Mouse (Mus musculus): ENCODE measurements around the gene Abcg5. TPM values are rescaled to one million over a fixed set of nuclear protein-coding genes. Genes with fewer than 3 reads are reported as not detected.
A peak's percentile ranks its signal among the peaks of the same experiment; 100 is the strongest.

Gene Abcg5
- polyA plus RNA-seq, 1 experiment from 2014 or later = 4.2 TPM

DNA sequence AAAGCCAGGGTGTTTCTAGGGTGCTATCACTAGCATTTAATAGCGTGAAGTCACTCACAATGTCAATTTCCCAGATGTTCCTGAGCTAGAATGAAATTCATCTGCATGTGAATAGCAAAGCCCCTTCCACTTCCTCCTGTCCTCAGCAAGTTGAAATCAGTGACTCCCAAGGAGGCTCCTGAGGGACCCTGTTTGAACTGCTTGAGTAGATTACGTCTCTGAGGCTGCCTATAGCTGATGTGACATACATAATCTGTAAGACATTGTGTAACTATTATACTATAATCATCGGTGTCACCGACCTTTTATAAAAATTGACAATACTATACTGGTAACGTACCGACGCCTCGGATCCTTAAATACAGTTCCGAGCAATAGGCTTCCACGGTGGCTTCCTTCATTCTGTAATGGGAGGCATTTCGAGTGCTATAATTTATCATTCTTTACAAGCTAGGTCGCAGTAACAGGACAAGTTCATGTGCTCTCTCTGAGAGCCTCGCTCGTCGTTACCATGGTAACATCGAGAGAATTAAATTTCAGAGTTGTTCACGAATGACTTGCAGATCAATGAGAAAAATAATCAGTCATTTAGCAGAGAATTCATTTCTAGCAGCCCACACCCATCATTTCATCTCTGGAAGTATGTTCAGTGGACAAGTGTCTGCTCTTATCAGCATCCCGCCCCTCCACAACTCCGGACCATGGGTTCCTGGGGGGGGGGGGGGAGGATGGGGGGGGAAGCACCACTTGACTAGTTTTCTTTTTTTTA lies 26.0 kb downstream of the Abcg5 start:
- Histone ChIP-seq H3K27me3 (no peaks in the 10 kb centered on the region), H3K4me1 (peaks cover 13% of the 10 kb centered on the region), H3K4me2 (no peak overlapping the region), H3K9ac (no peak overlapping the region), H3K36me3 (replicated peaks) (no peaks in the 10 kb centered on the region), H3K9me3 (no peaks in the 10 kb centered on the region), H3K27ac (0 out of 2 replicates have a peak overlapping the region, but pooled peaks have one; percentile 31), H3K4me3 (replicated peaks) (no peak overlapping the region)
- no peak; the same call in 1 of the 2 replicates for ATAC-seq (ENCODE audit: low FRiP score)
- 72% methylated on average over 19 of the region's 19 CpGs for WGBS

DNA sequence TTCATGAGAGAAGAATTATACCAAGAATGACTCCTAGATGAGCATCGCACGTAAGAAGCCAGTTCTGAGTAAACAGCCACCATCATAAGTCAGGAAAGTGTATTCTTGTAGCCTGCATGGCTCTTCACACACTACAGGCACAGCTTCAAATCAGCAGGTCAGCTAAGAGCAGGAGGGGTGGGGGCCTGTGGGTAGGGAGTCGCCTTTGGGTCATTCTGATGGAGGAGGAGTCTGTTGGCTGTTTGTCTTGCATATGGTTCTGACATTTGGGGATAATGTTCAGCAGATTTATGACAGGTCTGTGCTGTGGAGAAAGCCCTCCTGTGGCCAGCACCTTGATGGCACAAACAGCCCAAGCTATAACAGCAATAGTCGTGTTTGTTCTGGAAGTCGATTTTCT lies 26.6 kb downstream of the Abcg5 start:
- 74% methylated on average over 5 of the region's 5 CpGs for WGBS
- Histone ChIP-seq H3K4me3 (replicated peaks) (no peak overlapping the region), H3K9me3 (no peaks in the 10 kb centered on the region), H3K9ac (no peak overlapping the region), H3K4me1 (peaks cover 13% of the 10 kb centered on the region), H3K4me2 (no peak overlapping the region), H3K27ac (0 out of 2 replicates have a peak overlapping the region, but pooled peaks have one; percentile 31), H3K36me3 (replicated peaks) (no peaks in the 10 kb centered on the region), H3K27me3 (no peaks in the 10 kb centered on the region)
- ATAC-seq (ENCODE audit: low FRiP score) = no peak

- ATAC-seq (ENCODE audit: low FRiP score) = no peak
- Histone ChIP-seq H3K9ac (no peak overlapping the region), H3K27me3 (no peaks in the 10 kb centered on the region), H3K4me1 (peaks cover 13% of the 10 kb centered on the region), H3K4me3 (replicated peaks) (no peak overlapping the region), H3K27ac (no peak overlapping the region), H3K9me3 (no peaks in the 10 kb centered on the region), H3K4me2 (no peak overlapping the region), H3K36me3 (replicated peaks) (no peaks in the 10 kb centered on the region)
- WGBS = 90% methylated on average over 9 of the region's 9 CpGs
Measured at GRCm38 (mm10) chr17:84653544-84653943, 29.3 kb downstream of the Abcg5 start.

DNA sequence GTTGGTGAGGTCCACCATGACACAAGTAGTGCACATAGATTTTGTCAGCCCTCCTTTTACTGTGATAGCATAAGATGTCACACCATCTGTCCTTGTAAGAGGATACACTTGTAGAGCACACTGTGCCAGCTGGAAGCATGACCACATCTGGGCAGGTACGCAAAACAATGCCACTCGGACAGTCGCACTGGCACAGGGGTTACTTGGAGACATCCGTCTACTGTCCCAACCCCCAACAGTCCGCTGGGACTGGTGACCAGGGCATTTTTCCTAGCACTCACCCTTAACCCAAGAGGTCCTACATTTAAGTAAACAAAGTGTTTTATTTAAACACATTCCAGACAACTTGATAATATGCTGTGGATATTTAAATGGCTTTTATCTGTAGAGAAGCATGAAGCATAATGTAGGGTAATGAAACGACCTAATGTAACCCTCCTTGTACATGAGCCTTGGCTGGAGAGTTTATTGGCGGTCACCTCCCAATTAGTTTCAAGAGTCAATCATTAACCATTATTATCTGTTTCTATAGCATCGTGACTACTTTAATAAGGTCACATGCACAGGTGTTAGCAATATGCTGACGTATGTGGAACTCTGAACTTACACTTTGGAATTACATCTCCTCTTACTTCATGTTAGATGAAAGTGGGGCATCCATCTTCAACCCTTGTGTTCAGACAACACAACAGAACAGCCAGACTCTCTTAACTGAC lies 32.4 kb downstream of the Abcg5 start:
- Histone ChIP-seq H3K36me3 (replicated peaks) (no peaks in the 10 kb centered on the region), H3K27ac (no peak overlapping the region), H3K9ac (no peak overlapping the region), H3K27me3 (no peaks in the 10 kb centered on the region), H3K4me1 (peaks cover 9% of the 10 kb centered on the region), H3K4me2 (no peak overlapping the region), H3K4me3 (replicated peaks) (no peak overlapping the region), H3K9me3 (no peaks in the 10 kb centered on the region)
- ATAC-seq (ENCODE audit: low FRiP score) = no peak
- WGBS = 92% methylated on average over 9 of the region's 9 CpGs

- Histone ChIP-seq H3K27me3 (no peaks in the 10 kb centered on the region), H3K27ac (no peak overlapping the region), H3K36me3 (replicated peaks) (no peaks in the 10 kb centered on the region), H3K4me1 (peaks cover 21% of the 10 kb centered on the region), H3K4me3 (replicated peaks) (no peak overlapping the region), H3K4me2 (no peak overlapping the region), H3K9me3 (no peaks in the 10 kb centered on the region), H3K9ac (no peak overlapping the region)
- WGBS = 93% methylated on average over 4 of the region's 4 CpGs
- no peak for ATAC-seq (ENCODE audit: low FRiP score)
Measured at GRCm38 (mm10) chr17:84647630-84648029, 35.2 kb downstream of the Abcg5 start.

DNA sequence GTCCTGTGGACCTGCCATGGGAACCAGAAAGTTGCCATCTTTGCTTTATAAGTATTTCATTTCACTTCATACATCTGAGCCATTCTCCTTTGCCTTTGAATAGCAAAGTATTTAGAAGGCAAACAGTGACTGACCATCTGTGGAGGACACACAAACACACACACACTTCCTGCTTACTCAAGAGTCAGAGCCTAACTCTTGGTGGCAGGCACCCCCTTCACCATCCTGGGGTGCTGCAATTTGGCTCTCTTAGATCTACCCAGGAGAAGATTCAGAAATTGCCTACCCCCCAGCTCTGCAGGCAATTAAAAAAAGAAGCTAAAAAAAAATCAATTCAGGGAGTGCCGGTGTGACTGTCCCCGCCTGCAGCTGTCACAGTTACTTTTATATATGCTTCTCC lies 36.3 kb downstream of the Abcg5 start:
- no peaks in the 10 kb centered on the region for H3K27me3 ChIP-seq
- H3K4me3 ChIP-seq (replicated peaks) = no peak overlapping the region
- no peaks in the 10 kb centered on the region for H3K9me3 ChIP-seq
- no peak for ATAC-seq (ENCODE audit: low FRiP score)
- peaks cover 21% of the 10 kb centered on the region for H3K4me1 ChIP-seq
- no peak overlapping the region for H3K9ac ChIP-seq
- H3K4me2 ChIP-seq = no peak overlapping the region
- H3K36me3 ChIP-seq (replicated peaks) = no peaks in the 10 kb centered on the region
- 64% methylated on average over 2 of the region's 2 CpGs for WGBS
- H3K27ac ChIP-seq = no peak overlapping the region

DNA sequence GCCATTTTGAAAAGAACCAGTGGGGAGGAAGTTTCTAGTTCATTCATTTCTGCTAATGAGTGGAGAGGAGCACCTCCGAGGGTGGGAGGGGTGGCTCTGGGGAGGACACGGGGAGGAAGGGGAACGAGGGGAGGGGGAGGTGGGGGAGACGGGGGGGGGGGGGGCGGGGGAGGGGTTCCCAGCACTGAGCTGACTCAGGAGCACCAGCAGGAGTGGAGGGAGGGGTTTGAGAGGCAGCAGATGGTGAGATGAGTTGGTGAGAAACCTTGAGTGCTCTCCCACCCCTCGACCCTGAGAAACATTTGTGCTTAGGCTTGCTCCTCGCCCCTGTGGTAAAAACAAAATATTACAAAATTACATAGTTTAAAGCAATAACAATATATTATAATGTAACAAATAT lies 36.9 kb downstream of the Abcg5 start:
- Histone ChIP-seq H3K9ac (no peak overlapping the region), H3K4me1 (peaks cover 21% of the 10 kb centered on the region), H3K27me3 (no peaks in the 10 kb centered on the region), H3K27ac (no peak overlapping the region), H3K4me3 (replicated peaks) (no peak overlapping the region), H3K36me3 (replicated peaks) (no peaks in the 10 kb centered on the region), H3K4me2 (no peak overlapping the region), H3K9me3 (no peaks in the 10 kb centered on the region)
- peak; percentile 63; the same call in 1 of the 2 replicates for ATAC-seq (ENCODE audit: low FRiP score)
- 34% methylated on average over 3 of the region's 7 CpGs for WGBS

DNA sequence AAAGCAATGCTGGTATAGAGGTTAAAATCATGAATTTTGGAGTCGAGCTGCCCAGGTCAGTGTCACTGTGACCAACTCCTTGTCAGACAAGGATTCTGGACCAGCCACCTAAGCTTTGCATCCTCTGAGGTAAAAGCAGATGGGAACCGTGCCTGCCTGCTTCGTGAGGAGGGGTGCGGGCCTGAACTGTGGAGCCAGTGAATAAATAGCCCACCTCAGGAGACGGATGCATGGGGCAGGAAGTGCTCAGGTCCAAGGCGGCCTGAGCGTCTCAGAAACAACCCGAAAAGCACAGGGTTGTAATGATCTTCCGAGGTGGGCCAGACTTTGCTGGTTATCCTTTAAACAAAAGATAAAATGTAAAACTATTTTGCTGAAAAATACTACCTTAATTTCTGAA lies 37.7 kb downstream of the Abcg5 start:
- Histone ChIP-seq H3K27ac (no peak overlapping the region), H3K27me3 (no peaks in the 10 kb centered on the region), H3K36me3 (replicated peaks) (no peaks in the 10 kb centered on the region), H3K9me3 (no peaks in the 10 kb centered on the region), H3K4me2 (no peak overlapping the region), H3K9ac (no peak overlapping the region), H3K4me3 (replicated peaks) (no peak overlapping the region), H3K4me1 (peaks cover 21% of the 10 kb centered on the region)
- 20% methylated on average over 9 of the region's 9 CpGs for WGBS
- no peak for ATAC-seq (ENCODE audit: low FRiP score)

GRCm38 (mm10) chr17:84644292-84645050 lies 38.3 kb downstream of the Abcg5 start:
- no peaks in the 10 kb centered on the region for H3K36me3 ChIP-seq (replicated peaks)
- peaks cover 26% of the 10 kb centered on the region for H3K4me1 ChIP-seq
- no peak overlapping the region for H3K4me3 ChIP-seq (replicated peaks)
- H3K4me2 ChIP-seq = no peak overlapping the region
- no peaks in the 10 kb centered on the region for H3K27me3 ChIP-seq
- ATAC-seq (ENCODE audit: low FRiP score) = no peak
- no peak overlapping the region for H3K27ac ChIP-seq
- H3K9ac ChIP-seq = no peak overlapping the region
- WGBS = 54% methylated on average over 16 of the region's 16 CpGs
- H3K9me3 ChIP-seq = no peaks in the 10 kb centered on the region

- no peak for ATAC-seq (ENCODE audit: low FRiP score)
- Histone ChIP-seq H3K4me1 (peaks cover 27% of the 10 kb centered on the region), H3K36me3 (replicated peaks) (no peaks in the 10 kb centered on the region), H3K9ac (no peak overlapping the region), H3K4me3 (replicated peaks) (no peak overlapping the region), H3K27me3 (no peaks in the 10 kb centered on the region), H3K9me3 (no peaks in the 10 kb centered on the region), H3K4me2 (no peak overlapping the region), H3K27ac (no peak overlapping the region)
- 91% methylated on average over 9 of the region's 9 CpGs for whole genome bisulfite sequencing
Measured at GRCm38 (mm10) chr17:84642324-84642723, 40.5 kb downstream of the Abcg5 start.

DNA sequence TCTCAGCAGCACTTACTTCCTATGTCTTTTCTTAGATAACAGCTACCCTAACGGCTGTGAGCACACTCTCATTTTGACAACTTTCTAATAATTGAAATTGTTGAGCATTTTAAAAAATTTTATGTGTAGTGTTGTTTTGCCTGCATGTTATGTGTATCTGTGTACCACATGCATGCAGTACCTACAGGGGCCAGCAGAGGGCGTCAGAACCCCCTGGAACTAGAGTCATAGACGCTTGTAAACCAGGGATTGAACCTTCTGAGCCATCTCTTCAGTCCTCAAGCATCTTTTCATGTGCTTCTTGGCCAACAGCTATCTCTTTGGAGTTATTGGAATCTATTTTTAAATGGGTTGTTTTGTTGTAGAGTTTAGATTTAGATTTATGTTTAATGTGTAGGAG lies 40.9 kb downstream of the Abcg5 start:
- 32% methylated on average over 3 of the region's 3 CpGs for WGBS
- no peak for ATAC-seq (ENCODE audit: low FRiP score)
- no peak overlapping the region for H3K27ac ChIP-seq

GRCm38 (mm10) chr17:84639796-84640378 lies 42.9 kb downstream of the Abcg5 start:
- H3K27me3 ChIP-seq = no peaks in the 10 kb centered on the region
- 0 out of 2 replicates have a peak, but pooled peaks cover 2% of the 10 kb centered on the region for H3K36me3 ChIP-seq (replicated peaks)
- H3K4me3 ChIP-seq (replicated peaks) = no peak overlapping the region
- H3K4me2 ChIP-seq = no peak overlapping the region
- no peak for ATAC-seq (ENCODE audit: low FRiP score)
- no peaks in the 10 kb centered on the region for H3K9me3 ChIP-seq
- 51% methylated on average over 10 of the region's 10 CpGs for WGBS
- peaks cover 19% of the 10 kb centered on the region for H3K4me1 ChIP-seq
- H3K9ac ChIP-seq = no peak overlapping the region
- H3K27ac ChIP-seq = no peak overlapping the region

More for the DNA sequence above, 40.9 kb downstream of the Abcg5 start:
- H3K4me1 ChIP-seq = peaks cover 27% of the 10 kb centered on the region
- H3K4me2 ChIP-seq = no peak overlapping the region
- H3K9me3 ChIP-seq = no peaks in the 10 kb centered on the region
- H3K9ac ChIP-seq = no peak overlapping the region
- H3K36me3 ChIP-seq (replicated peaks) = 0 out of 2 replicates have a peak, but pooled peaks cover 2% of the 10 kb centered on the region
- H3K27me3 ChIP-seq = no peaks in the 10 kb centered on the region
- no peak overlapping the region for H3K4me3 ChIP-seq (replicated peaks)
